Mouse (Mus musculus) midbrain, postnatal 0 days (tissue): ENCODE data around the gene Erbb2. TPM values are rescaled to one million over a fixed set of nuclear protein-coding genes. Genes with fewer than 3 reads are reported as not detected.

ENCODE experiments used
- ATAC-seq: fragments of 200-750 bp; cut with Nextera tagmentation; 2 replicates; pipeline ENCODE4 v1.8.0; 2017; ENCODE audit warnings: moderate number of reproducible peaks, mild to moderate bottlenecking, moderate TSS enrichment, moderate library complexity; ENCODE audit not compliant: low FRiP score
- DNase-seq: peaks from one replicate; pipeline ENCODE4 v3.0.0-alpha.2; 2015; ENCODE audit warnings: low spot score
- H3K27ac ChIP-seq: fragments of 300-500 bp; sonication (generic); 2 replicates; pipeline ENCODE4 v1.5.1; 2014; ENCODE audit warnings: low read depth, mild to moderate bottlenecking, low read length, mixed read lengths
- H3K27me3 ChIP-seq: fragments of 300-500 bp; sonication (generic); 2 replicates; pipeline ENCODE4 v1.6.1; 2014; ENCODE audit warnings: low read length, control low read depth, mixed read lengths; ENCODE audit not compliant: insufficient read depth
- H3K36me3 ChIP-seq: fragments of 300-500 bp; sonication (generic); 2 replicates; pipeline ENCODE4 v1.6.1; 2014; ENCODE audit warnings: low read length, control low read depth, mixed read lengths; ENCODE audit not compliant: insufficient read depth
- H3K4me1 ChIP-seq: fragments of 300-500 bp; sonication (generic); 2 replicates; pipeline ENCODE4 v1.6.1; 2014; ENCODE audit warnings: mild to moderate bottlenecking, control low read depth, antibody characterized with exemption, low read length, mixed read lengths; ENCODE audit not compliant: insufficient read depth
- H3K4me2 ChIP-seq: fragments of 300-500 bp; sonication (generic); 2 replicates; pipeline ENCODE4 v1.6.1; 2014; ENCODE audit warnings: low read depth, mild to moderate bottlenecking, low read length, mixed read lengths; ENCODE audit not compliant: poor library complexity, severe bottlenecking
- H3K4me3 ChIP-seq: fragments of 300-500 bp; sonication (generic); 2 replicates; pipeline ENCODE4 v1.5.1; 2014; ENCODE audit warnings: low read depth, mild to moderate bottlenecking, low read length, moderate library complexity
- H3K9ac ChIP-seq: fragments of 300-500 bp; sonication (generic); replicated peaks from 2 replicates; pipeline ENCODE4 v1.6.1; 2014; ENCODE audit warnings: mild to moderate bottlenecking, low read length, moderate library complexity, mixed read lengths; ENCODE audit not compliant: poor library complexity, severe bottlenecking
- H3K9me3 ChIP-seq: fragments of 300-500 bp; sonication (generic); 2 replicates; pipeline ENCODE4 v1.6.1; 2016; ENCODE audit warnings: low read length, control low read depth
- CTCF ChIP-seq: IDR thresholded peaks from 2 replicates; pipeline ENCODE4 v1.5.1; 2016; ENCODE audit warnings: antibody characterized with exemption, mild to moderate bottlenecking
- WGBS: fragments of 180-500 bp; shearing (Covaris S2); extraction: QIAGEN DNeasy Blood & Tissue Kit; methylation state at CpG from one replicate; pipeline ENCODE4 v1.1.7; 2014; 5-methylcytosine and 5-hydroxymethylcytosine counted together
- polyA plus RNA-seq: library from polyadenylated mRNA; unstranded; fragments of >200 nt; fragmentation: Nextera tagmentation; extraction: Ambion mirVana; gene quantifications from 2 replicates; pipeline ENCODE4 v1.2.1, GENCODE M21; 2015
- total RNA-seq: library from RNA; depleted of rRNA; stranded (reverse); fragments of >200 nt; gene quantifications from 2 replicates; pipeline ENCODE4 v1.2.3, GENCODE M21; 2014

Erbb2 gene
- total and polyA plus RNA-seq, 2 experiments from 2014 or later: 3.9 to 9.4 TPM

DNA sequence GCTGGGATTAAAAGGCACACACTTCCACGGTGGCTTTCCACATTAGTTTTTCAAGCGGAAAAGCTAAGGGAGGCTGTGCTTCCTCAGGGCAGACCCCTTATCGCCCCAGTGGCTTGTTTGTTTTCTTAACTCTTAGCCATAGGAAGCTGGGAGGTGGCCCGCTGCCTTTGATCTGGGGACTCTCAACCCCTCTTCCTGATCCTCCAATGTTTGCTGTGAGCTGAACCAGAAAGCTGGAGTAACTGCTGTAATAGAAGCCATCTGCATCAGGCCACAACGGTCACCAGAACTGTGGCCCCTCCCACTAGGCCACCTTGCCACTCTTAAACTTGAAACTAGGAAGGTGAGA is 33.9 kb downstream of the Erbb2 start, which contains the start of gene Grb7:
TSS of gene Grb7 (plus strand) at position 182 of the 349 bp plus-strand sequence.
- DNase-seq (no peak), ATAC-seq (no peak)
- 10% methylated on average over 5 of the region's 5 CpGs for WGBS
- H3K9ac ChIP-seq: no peak within 1 kb of the TSS
- no peaks in the 10 kb centered on the region for H3K4me1 ChIP-seq
- no peaks in the 10 kb centered on the region for H3K9me3 ChIP-seq
- no peaks in the 10 kb centered on the region for H3K36me3 ChIP-seq
- no peak within 1 kb of the TSS for H3K27ac ChIP-seq
- H3K27me3 ChIP-seq: peaks cover 7% of the 10 kb centered on the region; the same call in 1 of the 2 replicates
- peak within 1 kb of the TSS; percentile 1; the same call in 1 of the 2 replicates for H3K4me3 ChIP-seq
- peak within 1 kb of the TSS; percentile 16 for H3K4me2 ChIP-seq
- no peak for TF ChIP-seq CTCF

DNA sequence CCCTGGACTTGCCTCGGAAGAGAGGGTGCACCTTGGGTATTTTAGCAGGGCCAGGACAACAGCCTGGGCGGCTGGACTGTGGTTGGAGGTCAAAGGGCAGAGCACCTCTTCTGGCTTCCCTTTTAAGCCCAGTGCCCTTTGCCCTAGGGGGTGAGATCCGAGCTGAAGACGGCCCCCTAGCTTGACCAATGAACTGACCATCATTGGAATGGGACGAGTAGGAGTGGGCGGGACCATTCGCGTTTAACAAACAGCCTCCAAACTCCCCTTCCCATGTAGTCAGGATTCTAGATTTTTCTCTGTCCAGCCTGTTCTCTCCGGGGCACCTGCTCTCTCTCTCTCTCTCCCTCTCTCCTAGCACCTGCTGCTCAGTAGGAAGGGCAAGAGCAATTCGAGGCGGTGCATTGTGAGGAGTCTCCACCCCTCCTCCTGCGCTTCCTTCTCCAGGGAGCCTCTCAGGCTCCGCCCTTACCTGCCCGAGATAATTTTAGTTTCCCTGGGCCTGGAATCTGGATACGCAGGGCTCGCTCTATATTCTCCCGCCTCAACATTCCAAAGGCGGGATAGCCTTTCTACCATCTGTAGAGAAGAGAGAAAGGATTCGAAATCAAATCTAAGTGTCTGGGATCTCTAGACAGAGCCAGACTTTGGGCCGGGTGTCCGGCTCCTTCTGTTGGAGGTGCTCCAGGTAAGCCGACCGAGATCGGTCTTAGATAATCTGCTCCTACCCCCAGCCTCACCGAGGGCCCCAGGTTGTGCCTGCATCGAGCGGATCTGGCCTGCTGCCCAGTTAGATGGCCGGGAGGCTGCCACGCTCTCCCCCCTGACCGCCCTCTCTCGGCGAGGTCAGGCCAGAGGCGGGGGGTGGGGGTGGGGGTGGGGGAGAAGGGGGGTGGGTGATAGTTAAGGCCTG is 34.5 kb downstream of the Erbb2 start:
- Histone ChIP-seq H3K4me2 (peak overlapping the region; percentile 16), H3K36me3 (no peaks in the 10 kb centered on the region), H3K9me3 (no peaks in the 10 kb centered on the region), H3K27ac (no peak overlapping the region), H3K4me1 (no peaks in the 10 kb centered on the region), H3K4me3 (peak overlapping the region; percentile 1; the same call in 1 of the 2 replicates), H3K27me3 (peaks cover 7% of the 10 kb centered on the region; the same call in 1 of the 2 replicates), H3K9ac (no peak overlapping the region)
- no peak for DNase-seq
- ATAC-seq: no peak
- no peak for TF ChIP-seq CTCF
- WGBS: 4% methylated on average over 33 of the region's 33 CpGs

DNA sequence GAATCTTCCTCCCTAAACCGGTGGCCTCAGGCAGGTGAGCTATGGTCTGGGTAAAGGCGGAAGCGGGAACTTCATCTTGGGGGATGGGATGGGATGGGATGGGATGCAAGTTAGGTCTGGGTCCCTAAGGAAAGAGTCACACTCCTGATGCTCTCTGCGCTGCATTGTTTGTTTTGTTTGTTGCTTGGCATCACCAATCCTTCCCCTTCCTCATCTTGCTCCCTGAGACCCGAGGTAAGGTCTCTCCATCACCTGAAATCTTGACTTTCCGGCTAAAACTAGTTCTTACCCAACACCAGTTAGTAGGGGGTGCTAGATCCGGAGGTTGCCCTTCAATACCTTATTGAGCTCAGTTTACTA is 35.2 kb downstream of the Erbb2 start:
- no peak for DNase-seq
- H3K4me1 ChIP-seq: no peaks in the 10 kb centered on the region
- H3K9me3 ChIP-seq: no peaks in the 10 kb centered on the region
- TF ChIP-seq CTCF: no peak
- H3K4me3 ChIP-seq: peak overlapping the region; percentile 1; the same call in 1 of the 2 replicates
- H3K27ac ChIP-seq: no peak overlapping the region
- no peak for ATAC-seq
- H3K36me3 ChIP-seq: no peaks in the 10 kb centered on the region
- no peak overlapping the region for H3K9ac ChIP-seq
- H3K4me2 ChIP-seq: 0 out of 2 replicates have a peak overlapping the region, but pooled peaks have one; percentile 16
- peaks cover 7% of the 10 kb centered on the region; the same call in 1 of the 2 replicates for H3K27me3 ChIP-seq
- 18% methylated on average over 7 of the region's 7 CpGs for WGBS

DNA sequence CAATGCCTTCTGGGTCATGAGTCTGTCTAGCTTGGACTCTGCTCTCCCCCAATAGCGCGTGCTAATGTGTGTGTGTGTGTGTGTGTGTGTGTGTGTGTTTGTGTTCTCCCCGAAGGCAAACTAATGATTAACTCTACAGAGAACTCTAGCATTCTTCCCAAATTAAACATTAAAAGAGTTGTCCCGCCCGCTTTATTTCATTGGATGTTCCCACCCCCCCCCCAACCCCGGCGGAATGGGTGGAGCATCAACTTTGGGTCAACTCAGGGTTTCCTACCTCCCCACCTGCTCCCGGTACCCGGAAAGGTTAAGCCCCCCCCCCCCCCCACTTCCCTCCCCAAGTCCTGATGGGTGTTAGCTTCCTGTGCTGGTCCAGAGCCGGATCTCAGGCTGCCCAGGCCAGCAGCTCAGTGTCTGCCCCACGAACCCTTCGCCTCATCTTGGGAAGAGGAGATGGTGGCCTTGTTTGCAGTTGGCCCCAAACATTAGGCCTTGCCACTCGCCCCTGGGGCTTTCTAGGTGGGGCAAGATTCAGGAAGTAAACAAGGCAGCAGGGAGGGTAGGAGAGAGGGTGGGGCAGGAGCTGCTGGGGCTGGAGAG is 36.0 kb downstream of the Erbb2 start:
- ATAC-seq: no peak
- H3K4me3 ChIP-seq: no peak overlapping the region

DNA sequence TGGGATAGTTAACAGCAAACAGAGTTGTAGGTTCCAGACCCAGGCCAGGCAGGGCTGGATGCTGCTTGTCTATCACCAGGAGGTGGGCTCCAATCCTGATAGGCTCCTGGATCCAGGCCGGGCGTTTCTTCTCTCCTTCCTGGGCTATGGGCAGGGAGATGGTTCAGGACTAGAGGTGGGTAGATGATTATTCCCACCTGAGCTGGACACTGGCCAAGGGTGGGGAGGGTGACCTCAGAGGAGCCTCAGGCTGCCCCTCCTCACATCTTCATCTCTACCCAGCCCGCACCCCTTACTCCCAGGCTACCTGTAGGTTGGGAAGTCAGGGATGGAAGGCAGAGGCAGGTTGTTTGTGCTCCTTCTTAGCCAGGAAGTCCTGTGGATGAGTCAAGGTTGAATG is 37.1 kb downstream of the Erbb2 start:
- no peaks in the 10 kb centered on the region for H3K4me1 ChIP-seq
- no peaks in the 10 kb centered on the region for H3K36me3 ChIP-seq
- DNase-seq: no peak
- no peak overlapping the region for H3K27ac ChIP-seq
- peaks cover 7% of the 10 kb centered on the region; the same call in 1 of the 2 replicates for H3K27me3 ChIP-seq
- 87% methylated on average over 3 of the region's 3 CpGs for WGBS
- no peak for TF ChIP-seq CTCF
- H3K9ac ChIP-seq: no peak overlapping the region
- H3K9me3 ChIP-seq: no peaks in the 10 kb centered on the region
- H3K4me3 ChIP-seq: no peak overlapping the region
- H3K4me2 ChIP-seq: no peak overlapping the region
- ATAC-seq: no peak

More for the DNA sequence above, 36.0 kb downstream of the Erbb2 start:
- H3K27me3 ChIP-seq: peaks cover 7% of the 10 kb centered on the region; the same call in 1 of the 2 replicates
- H3K36me3 ChIP-seq: no peaks in the 10 kb centered on the region
- H3K9ac ChIP-seq: no peak overlapping the region
- no peaks in the 10 kb centered on the region for H3K9me3 ChIP-seq
- no peak for TF ChIP-seq CTCF
- 49% methylated on average over 12 of the region's 13 CpGs for WGBS
- H3K27ac ChIP-seq: no peak overlapping the region
- no peak for DNase-seq
- no peak overlapping the region for H3K4me2 ChIP-seq
- no peaks in the 10 kb centered on the region for H3K4me1 ChIP-seq
